Comparison of ENCODE assay signal across 9 mouse cellular contexts in the genomic region with DNA sequence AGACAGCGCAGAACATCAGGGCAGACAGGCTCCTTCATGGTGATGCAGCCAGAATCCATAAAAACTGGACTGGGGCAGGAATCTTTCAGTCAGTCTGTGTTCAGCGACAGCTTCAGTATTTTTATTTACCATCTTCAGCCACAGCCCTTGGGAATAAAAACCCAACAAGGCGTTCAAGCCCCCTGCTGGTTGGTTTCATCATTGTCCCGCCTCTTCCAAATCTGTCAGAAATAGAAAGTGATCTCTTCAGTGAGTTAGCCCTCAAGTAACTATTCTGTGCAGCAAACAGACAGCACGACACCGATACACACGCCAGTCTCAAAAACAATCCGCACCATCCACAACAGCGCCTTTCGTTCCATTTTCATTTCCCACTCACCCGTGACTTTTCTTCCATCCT. TPM values are rescaled to one million over a fixed set of nuclear protein-coding genes. Genes with fewer than 3 reads are reported as not detected.
DNase-seq lines count a peak whose midpoint lies in the region; ATAC-seq and TF ChIP-seq lines count a peak whose summit lies in the region.
"Had no signal": no experiment of that assay in that cellular context is flagged by ENCODE, and none has a peak within 500 bp of the region (broad histone marks: within the 10 kb centered on the region; RNA-seq: fewer than 3 reads in every experiment).

No protein-coding gene starts in this region.

- no peaks in the 10 kb centered on the region for H3K27me3 ChIP-seq in forebrain, embryonic 14.5 days (replicated peaks; ENCODE audit: control insufficient read depth, insufficient read depth, low read length)
- no peaks in the 10 kb centered on the region for H3K27me3 ChIP-seq in forebrain, embryonic 13.5 days

- no peak overlapping the region for H3K4me2 ChIP-seq in forebrain, embryonic 14.5 days (ENCODE audit: low read length)
- no peak overlapping the region for H3K4me2 ChIP-seq in forebrain, embryonic 13.5 days

- 0 out of 2 replicates have a peak, but pooled peaks have one; percentile 13 for TF ChIP-seq CTCF in embryonic fibroblast, embryonic 13.5 days (IDR thresholded peaks at IDR 0.05; ENCODE audit: borderline replicate concordance, insufficient read depth, low read length)

- H3K27ac ChIP-seq in forebrain, embryonic 14.5 days (ENCODE audit: low read depth, low read length), result no peak overlapping the region
- H3K27ac ChIP-seq in forebrain, embryonic 13.5 days, result no peak overlapping the region
- no peak overlapping the region for H3K27ac ChIP-seq in embryonic fibroblast, embryonic 13.5 days (ENCODE audit: insufficient read depth, low read length)

- no peaks in the 10 kb centered on the region for H3K9me3 ChIP-seq in forebrain, embryonic 14.5 days (replicated peaks; ENCODE audit: control insufficient read depth, low read length)
- H3K9me3 ChIP-seq in forebrain, embryonic 13.5 days (replicated peaks), result no peaks in the 10 kb centered on the region

- ATAC-seq in forebrain, embryonic 14.5 days, result no peak
- ATAC-seq in forebrain, embryonic 13.5 days, result no peak
- ATAC-seq in inflammation-experienced regulatory T-cells, adult 6 months, result no peak

- no peak for TF ChIP-seq POLR2A in embryonic fibroblast, embryonic 13.5 days (IDR thresholded peaks at IDR 0.05; ENCODE audit: low read depth, low read length)

- peaks cover 89% of the 10 kb centered on the region for H3K36me3 ChIP-seq in forebrain, embryonic 14.5 days (ENCODE audit: control insufficient read depth, insufficient read depth, low read length)
- H3K36me3 ChIP-seq in forebrain, embryonic 13.5 days (ENCODE audit: poor library complexity, severe bottlenecking), result peaks cover 90% of the 10 kb centered on the region

- DNase-seq in forebrain, embryonic 14.5 days (ENCODE audit: low spot score), result peak; percentile 49
- peak; percentile 36 for DNase-seq in ovary, postnatal 14 days (ENCODE audit: low spot score)
- DNase-seq in ovary, adult 18-20 months (ENCODE audit: low spot score), result no peak
- DNase-seq in layer of hippocampus, adult 9-11 months, result peak; percentile 27
- peak; percentile 26 for DNase-seq in naive thymus-derived CD4-positive, alpha-beta T cell, adult 2 months (ENCODE audit: low read depth)

- H3K4me3 ChIP-seq in forebrain, embryonic 14.5 days (ENCODE audit: low read depth, low read length), result no peak overlapping the region
- no peak overlapping the region for H3K4me3 ChIP-seq in forebrain, embryonic 13.5 days
- no peak overlapping the region for H3K4me3 ChIP-seq in embryonic fibroblast, embryonic 13.5 days (ENCODE audit: insufficient read depth, low read length)

- no peaks in the 10 kb centered on the region for H3K4me1 ChIP-seq in forebrain, embryonic 14.5 days (ENCODE audit: control insufficient read depth, insufficient read depth, low read length)
- no peaks in the 10 kb centered on the region for H3K4me1 ChIP-seq in forebrain, embryonic 13.5 days
- no peaks in the 10 kb centered on the region for H3K4me1 ChIP-seq in embryonic fibroblast, embryonic 13.5 days (ENCODE audit: control insufficient read depth, insufficient read depth, low read length)

- H3K9ac ChIP-seq in forebrain, embryonic 14.5 days (ENCODE audit: low read length), result no peak overlapping the region
- no peak overlapping the region for H3K9ac ChIP-seq in forebrain, embryonic 13.5 days

- 81% methylated on average over 11 of the region's 11 CpGs for WGBS in forebrain, embryonic 14.5 days
- 82% methylated on average over 11 of the region's 11 CpGs for WGBS in forebrain, embryonic 13.5 days

RNA-seq across cellular contexts. Expression of gene Sftpb, which starts 14.6 kb away (rescaled TPM):
- polyA plus RNA-seq in forebrain, embryonic 14.5 days (2014; fragmentation: Nextera tagmentation; extraction: Ambion mirVana), result not detected in 2 replicates
- not detected in 2 replicates for polyA plus RNA-seq in forebrain, embryonic 13.5 days (2015; fragmentation: Nextera tagmentation; extraction: Ambion mirVana)
- not detected in 2 replicates for polyA plus RNA-seq in embryonic fibroblast, embryonic 13.5 days (2011; ENCODE audit: insufficient read length, low read depth, missing spikeins)
- not detected for polyA plus RNA-seq in inflammation-experienced regulatory T-cells, adult 6 months (2017; shearing (Covaris generic))
- polyA plus RNA-seq: heart, embryonic 14.5 days had no signal

RNA-seq across cellular contexts. Expression of gene Usp39, which starts 26.0 kb away (rescaled TPM):
- 72.7 and 76.3 TPM in 2 replicates for polyA plus RNA-seq in forebrain, embryonic 14.5 days (2014; fragmentation: Nextera tagmentation; extraction: Ambion mirVana)
- polyA plus RNA-seq in forebrain, embryonic 13.5 days (2015; fragmentation: Nextera tagmentation; extraction: Ambion mirVana), result 61.9 and 64.8 TPM in 2 replicates
- 73.5 and 75.2 TPM in 2 replicates for polyA plus RNA-seq in embryonic fibroblast, embryonic 13.5 days (2011; ENCODE audit: insufficient read length, low read depth, missing spikeins)
- polyA plus RNA-seq in inflammation-experienced regulatory T-cells, adult 6 months (2017; shearing (Covaris generic)), result 10 to 100 TPM; 16.5 to 26.1 (median 20.8) TPM

RNA-seq across cellular contexts. Expression of gene 0610030E20Rik, which starts 28.1 kb away (rescaled TPM):
- 12.0 and 17.9 TPM in 2 replicates for polyA plus RNA-seq in forebrain, embryonic 14.5 days (2014; fragmentation: Nextera tagmentation; extraction: Ambion mirVana)
- polyA plus RNA-seq in forebrain, embryonic 13.5 days (2015; fragmentation: Nextera tagmentation; extraction: Ambion mirVana), result 27.2 and 28.2 TPM in 2 replicates
- polyA plus RNA-seq in embryonic fibroblast, embryonic 13.5 days (2011; ENCODE audit: insufficient read length, low read depth, missing spikeins), result 11.3 and 14.5 TPM in 2 replicates
- polyA plus RNA-seq in inflammation-experienced regulatory T-cells, adult 6 months (2017; shearing (Covaris generic)), result 10 to 100 TPM; 18.2 to 25.5 (median 19.7) TPM

RNA-seq across cellular contexts. Expression of gene Tmem150a, which starts 36.2 kb away (rescaled TPM):
- polyA plus RNA-seq in forebrain, embryonic 14.5 days (2014; fragmentation: Nextera tagmentation; extraction: Ambion mirVana), result 19.3 and 21.3 TPM in 2 replicates
- polyA plus RNA-seq in forebrain, embryonic 13.5 days (2015; fragmentation: Nextera tagmentation; extraction: Ambion mirVana), result 6.9 and 7.3 TPM in 2 replicates
- polyA plus RNA-seq in embryonic fibroblast, embryonic 13.5 days (2011; ENCODE audit: insufficient read length, low read depth, missing spikeins), result 35.5 and 47.6 TPM in 2 replicates
- 1 to 10 TPM in 1 of 3 experiments, under 1 TPM in 2; 0.57 to 1.1 (median 0.67) TPM for polyA plus RNA-seq in inflammation-experienced regulatory T-cells, adult 6 months (2017; shearing (Covaris generic))

RNA-seq across cellular contexts. Expression of gene Rnf181, which starts 47.7 kb away (rescaled TPM):
- 123 and 129 TPM in 2 replicates for polyA plus RNA-seq in forebrain, embryonic 14.5 days (2014; fragmentation: Nextera tagmentation; extraction: Ambion mirVana)
- polyA plus RNA-seq in forebrain, embryonic 13.5 days (2015; fragmentation: Nextera tagmentation; extraction: Ambion mirVana), result 122 and 125 TPM in 2 replicates
- polyA plus RNA-seq in embryonic fibroblast, embryonic 13.5 days (2011; ENCODE audit: insufficient read length, low read depth, missing spikeins), result 80.0 and 99.9 TPM in 2 replicates
- polyA plus RNA-seq in inflammation-experienced regulatory T-cells, adult 6 months (2017; shearing (Covaris generic)), result 100 to 1,000 TPM; 107 to 150 (median 144) TPM
